Mouse (Mus musculus) heart, embryonic 10.5 days (tissue): Measurements from ENCODE around the gene Gm45808. TPM values are rescaled to one million over a fixed set of nuclear protein-coding genes. Genes with fewer than 3 reads are reported as not detected.
"Not testable (repeated sequence)": the region's sequence is repeated elsewhere in the genome, so short reads cannot be mapped to it uniquely, and the experiment has no call there.

Experiments used
- DNase-seq: peaks from one replicate; pipeline ENCODE4 v3.0.0-alpha.2; 2017; ENCODE audit warnings: low spot score
- H3K27ac ChIP-seq: fragments of 300-500 bp; sonication (generic); 2 replicates; pipeline ENCODE4 v1.5.1; 2016; ENCODE audit warnings: mild to moderate bottlenecking
- H3K27me3 ChIP-seq: fragments of 300-500 bp; sonication (generic); 2 replicates; pipeline ENCODE4 v1.6.1; 2016; ENCODE audit warnings: mild to moderate bottlenecking; ENCODE audit not compliant: poor library complexity, insufficient read depth, severe bottlenecking
- H3K36me3 ChIP-seq: fragments of 300-500 bp; sonication (generic); 2 replicates; pipeline ENCODE4 v1.6.1; 2016; ENCODE audit warnings: mild to moderate bottlenecking, moderate library complexity
- H3K4me1 ChIP-seq: fragments of 300-500 bp; sonication (generic); 2 replicates; pipeline ENCODE4 v1.6.1; 2016; ENCODE audit warnings: mild to moderate bottlenecking
- H3K4me3 ChIP-seq: fragments of 300-500 bp; sonication (generic); 2 replicates; pipeline ENCODE4 v1.5.1; 2016; ENCODE audit warnings: mild to moderate bottlenecking, moderate library complexity
- H3K9me3 ChIP-seq: fragments of 300-500 bp; sonication (generic); 2 replicates; pipeline ENCODE4 v1.6.1; 2016; ENCODE audit warnings: mild to moderate bottlenecking, moderate library complexity
- WGBS: fragments of 180-500 bp; shearing (Covaris S2); methylation state at CpG from one replicate; pipeline ENCODE4 v1.1.7; 2016; 5-methylcytosine and 5-hydroxymethylcytosine counted together
- polyA plus RNA-seq: library from polyadenylated mRNA; unstranded; fragments of >200 nt; fragmentation: Nextera tagmentation; extraction: Ambion mirVana; gene quantifications from 2 replicates; pipeline ENCODE4 v1.2.1, GENCODE M21; 2016

The Gm45808 gene
- polyA plus RNA-seq = not detected in 2 replicates

GRCm38 (mm10) chr7:45486761-45487415, at the start of gene Gm45808:
Gm45808 (minus strand) TSS chr7:45486811.
- no peak for DNase-seq
- H3K9me3 ChIP-seq = no peaks in the 10 kb centered on the region
- WGBS = 84% methylated on average over 12 of the region's 12 CpGs
- H3K27ac ChIP-seq = no peak within 1 kb of the TSS
- H3K4me3 ChIP-seq = no peak within 1 kb of the TSS
- H3K27me3 ChIP-seq = no peaks in the 10 kb centered on the region
- H3K4me1 ChIP-seq = peaks cover 40% of the 10 kb centered on the region
- H3K36me3 ChIP-seq = peaks cover 3% of the 10 kb centered on the region; the same call in 1 of the 2 replicates

GRCm38 (mm10) chr7:45535676-45536075, 49.1 kb upstream of the Gm45808 start:
- Histone ChIP-seq H3K4me1 (peaks cover 27% of the 10 kb centered on the region), H3K9me3 (no peaks in the 10 kb centered on the region), H3K27me3 (peaks cover 6% of the 10 kb centered on the region; the same call in 1 of the 2 replicates), H3K27ac (no peak overlapping the region), H3K4me3 (no peak overlapping the region), H3K36me3 (no peaks in the 10 kb centered on the region)
- WGBS = 69% methylated on average over 1 of the region's 1 CpGs
- DNase-seq = no peak

DNA sequence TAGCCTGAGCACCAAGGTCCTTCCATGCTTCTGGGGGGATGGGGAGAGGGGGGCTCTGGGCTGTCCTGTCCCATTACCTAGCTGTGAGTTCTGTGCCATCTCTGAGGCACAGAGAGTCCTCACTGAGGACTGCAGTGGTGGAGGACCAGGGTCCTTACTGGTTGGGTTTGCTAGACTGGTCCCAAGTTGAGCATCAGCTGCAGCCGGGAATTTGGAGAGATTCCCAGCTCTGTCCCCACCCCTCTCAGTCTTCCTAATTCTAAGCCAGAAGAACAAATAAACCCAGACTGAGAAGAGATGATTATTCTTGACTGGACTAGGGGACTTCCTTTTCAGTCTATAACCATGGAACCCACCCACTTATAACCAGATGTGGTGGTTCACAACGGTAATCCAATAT, 44.0 kb upstream of the Gm45808 start:
- no peak for DNase-seq
- Histone ChIP-seq H3K36me3 (no peaks in the 10 kb centered on the region), H3K9me3 (no peaks in the 10 kb centered on the region), H3K27ac (peak overlapping the region; percentile 43; the same call in 1 of the 2 replicates), H3K27me3 (peaks cover 11% of the 10 kb centered on the region; the same call in 1 of the 2 replicates), H3K4me1 (peaks cover 39% of the 10 kb centered on the region), H3K4me3 (no peak overlapping the region)
- 74% methylated on average over 2 of the region's 2 CpGs for WGBS

DNA sequence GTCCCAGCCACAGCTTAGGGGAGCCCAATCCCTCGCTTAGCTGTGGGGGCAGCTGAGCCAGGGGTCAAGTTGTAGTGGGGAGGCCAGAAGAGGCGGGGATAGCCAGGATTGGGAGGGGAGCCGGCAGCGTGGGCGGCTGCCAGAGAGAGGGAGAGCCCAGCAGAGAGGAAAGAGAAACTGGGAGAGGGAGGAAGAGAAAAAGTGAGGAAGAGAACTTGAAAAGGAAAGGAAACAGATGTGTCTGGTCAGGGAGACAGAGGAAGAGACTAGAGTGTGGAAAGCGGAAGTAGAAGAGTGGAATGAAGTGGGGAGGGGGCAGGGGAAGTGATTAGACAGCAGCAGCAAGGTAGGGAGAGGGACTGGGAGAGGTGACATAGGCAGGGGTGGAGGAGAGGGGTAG, 42.9 kb upstream of the Gm45808 start:
- H3K27me3 ChIP-seq = peaks cover 10% of the 10 kb centered on the region; the same call in 1 of the 2 replicates
- DNase-seq = no peak
- 0 out of 2 replicates have a peak, but pooled peaks cover 1% of the 10 kb centered on the region for H3K36me3 ChIP-seq
- H3K9me3 ChIP-seq = no peaks in the 10 kb centered on the region
- peak overlapping the region; percentile 43 for H3K27ac ChIP-seq
- WGBS = 13% methylated on average over 6 of the region's 6 CpGs
- H3K4me3 ChIP-seq = peak overlapping the region; percentile 27; the same call in 1 of the 2 replicates
- H3K4me1 ChIP-seq = peaks cover 44% of the 10 kb centered on the region

DNA sequence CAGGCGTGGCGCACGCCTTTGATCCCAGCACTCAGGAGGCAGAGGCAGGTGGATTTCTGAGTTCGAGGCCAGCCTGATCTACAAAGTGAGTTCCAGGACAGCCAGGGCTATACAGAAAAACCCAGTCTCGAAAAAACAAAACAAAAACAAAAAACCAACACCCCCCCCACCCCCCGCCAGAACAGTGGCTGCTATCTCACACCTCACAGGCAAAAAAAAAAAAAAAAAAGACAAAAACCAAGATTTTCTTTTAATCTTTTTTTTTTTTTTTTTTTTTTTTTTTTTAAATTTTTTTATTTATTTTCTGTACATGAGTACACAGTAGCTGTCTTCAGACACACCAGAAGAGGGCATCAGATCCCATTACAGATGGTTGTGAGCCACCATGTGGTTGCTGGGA, 40.6 kb upstream of the Gm45808 start:
- 81% methylated on average over 6 of the region's 6 CpGs for WGBS
- H3K27me3 ChIP-seq, H3K4me3 ChIP-seq, DNase-seq, H3K9me3 ChIP-seq: not testable (repeated sequence)
- Histone ChIP-seq H3K36me3 (peaks cover 17% of the 10 kb centered on the region; the same call in 1 of the 2 replicates), H3K27ac (peak overlapping the region; percentile 98; the same call in 1 of the 2 replicates), H3K4me1 (peaks cover 56% of the 10 kb centered on the region)

GRCm38 (mm10) chr7:45526474-45527120, 40.0 kb upstream of the Gm45808 start:
- peaks cover 5% of the 10 kb centered on the region; the same call in 1 of the 2 replicates for H3K27me3 ChIP-seq
- H3K36me3 ChIP-seq = peaks cover 17% of the 10 kb centered on the region; the same call in 1 of the 2 replicates
- 19% methylated on average over 7 of the region's 7 CpGs for WGBS
- no peak for DNase-seq
- no peaks in the 10 kb centered on the region for H3K9me3 ChIP-seq
- H3K4me3 ChIP-seq = peak overlapping the region; percentile 90
- peaks cover 54% of the 10 kb centered on the region for H3K4me1 ChIP-seq
- H3K27ac ChIP-seq = peak overlapping the region; percentile 98

GRCm38 (mm10) chr7:45525809-45526473, 39.3 kb upstream of the Gm45808 start, which contains the start of the genes Ppp1r15a and Plekha4:
Ppp1r15a (minus strand) TSS chr7:45526268.
Plekha4 (plus strand) TSS chr7:45526330.
- peak; percentile 98 for DNase-seq
- Histone ChIP-seq H3K36me3 (peaks cover 17% of the 10 kb centered on the region; the same call in 1 of the 2 replicates), H3K27ac (peak within 1 kb of the TSS; percentile 98), H3K27me3 (peaks cover 5% of the 10 kb centered on the region; the same call in 1 of the 2 replicates), H3K4me3 (peak within 1 kb of the TSS; percentile 90), H3K9me3 (no peaks in the 10 kb centered on the region), H3K4me1 (peaks cover 51% of the 10 kb centered on the region)
- WGBS = under 1% methylated on average over 54 of the region's 54 CpGs

- H3K27me3 ChIP-seq = no peaks in the 10 kb centered on the region
- H3K4me3 ChIP-seq = peak overlapping the region; percentile 90
- H3K27ac ChIP-seq = peak overlapping the region; percentile 98
- H3K9me3 ChIP-seq = no peaks in the 10 kb centered on the region
- peak; percentile 94 for DNase-seq
- peaks cover 17% of the 10 kb centered on the region; the same call in 1 of the 2 replicates for H3K36me3 ChIP-seq
- 7% methylated on average over 12 of the region's 12 CpGs for WGBS
- peaks cover 43% of the 10 kb centered on the region for H3K4me1 ChIP-seq
These were observed 38.4 kb upstream of the Gm45808 start for GRCm38 (mm10) chr7:45524841-45525621.

DNA sequence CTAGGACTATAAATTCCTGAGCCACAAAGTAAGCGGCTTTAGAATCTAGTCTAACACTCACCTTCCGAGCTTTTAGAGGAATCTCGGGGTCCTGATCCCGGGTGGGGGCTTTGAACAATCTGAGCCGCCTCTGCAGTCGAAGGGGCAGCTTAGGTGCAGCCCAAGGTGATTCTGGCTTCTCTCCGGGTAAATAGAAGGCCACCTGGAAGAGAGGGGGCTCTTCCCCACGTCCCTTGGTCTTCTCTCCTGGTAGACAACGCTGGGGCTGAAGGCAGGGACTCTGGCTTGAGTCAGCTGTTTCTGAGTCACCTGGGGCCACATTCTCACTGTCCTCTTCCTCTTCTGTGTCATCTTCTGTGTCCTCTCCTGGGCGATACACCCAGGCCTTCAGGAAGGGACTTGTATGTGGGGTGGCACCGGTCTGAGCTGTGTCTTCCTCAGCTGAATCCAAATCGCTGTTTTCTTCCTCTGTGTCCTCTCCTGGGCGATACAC, 37.1 kb upstream of the Gm45808 start:
- Histone ChIP-seq H3K4me1 (peaks cover 30% of the 10 kb centered on the region), H3K9me3 (no peaks in the 10 kb centered on the region), H3K27ac (peak overlapping the region; percentile 62), H3K27me3 (no peaks in the 10 kb centered on the region), H3K36me3 (peaks cover 17% of the 10 kb centered on the region; the same call in 1 of the 2 replicates), H3K4me3 (peak overlapping the region; percentile 70)
- DNase-seq = no peak
- 73% methylated on average over 13 of the region's 13 CpGs for WGBS

DNA sequence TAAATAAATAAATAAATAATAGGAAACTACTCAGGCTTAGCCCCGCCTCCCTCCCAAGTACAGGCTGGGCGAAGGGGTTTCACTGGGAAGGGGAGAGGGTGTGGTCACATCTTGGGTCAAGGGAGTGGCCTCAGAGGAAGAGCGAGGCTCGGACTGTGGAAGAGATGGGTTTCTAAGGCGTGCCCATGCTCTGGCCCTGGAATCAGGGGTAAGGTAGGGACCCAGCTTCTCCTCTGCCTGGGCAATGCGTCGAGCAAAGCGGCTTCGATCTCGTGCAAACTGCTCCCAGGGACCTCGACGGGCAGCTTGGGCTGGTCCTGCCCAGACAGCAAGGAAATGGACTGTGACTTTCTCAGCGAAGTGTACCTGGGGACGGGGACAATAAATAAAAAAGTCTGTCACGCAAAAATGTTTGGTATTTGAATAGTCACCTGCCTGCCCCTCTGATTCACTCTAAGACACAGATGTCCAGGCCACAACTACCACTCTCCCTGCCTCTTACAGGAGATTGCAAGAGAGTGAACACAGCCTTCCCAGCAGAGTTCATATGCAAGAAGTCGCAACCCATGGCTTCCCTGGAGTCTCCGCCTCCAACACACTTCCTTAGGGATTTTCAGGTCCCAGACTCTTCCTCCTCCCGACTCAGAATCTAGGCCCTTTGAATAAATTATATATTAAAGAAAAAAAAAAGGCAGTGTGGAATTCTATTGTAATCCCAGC, 36.5 kb upstream of the Gm45808 start:
- Histone ChIP-seq H3K4me3 (peak overlapping the region; percentile 70), H3K27ac (peak overlapping the region; percentile 62), H3K27me3 (no peaks in the 10 kb centered on the region), H3K36me3 (peaks cover 17% of the 10 kb centered on the region; the same call in 1 of the 2 replicates), H3K4me1 (peaks cover 30% of the 10 kb centered on the region), H3K9me3 (no peaks in the 10 kb centered on the region)
- 60% methylated on average over 18 of the region's 18 CpGs for WGBS
- DNase-seq = no peak

DNA sequence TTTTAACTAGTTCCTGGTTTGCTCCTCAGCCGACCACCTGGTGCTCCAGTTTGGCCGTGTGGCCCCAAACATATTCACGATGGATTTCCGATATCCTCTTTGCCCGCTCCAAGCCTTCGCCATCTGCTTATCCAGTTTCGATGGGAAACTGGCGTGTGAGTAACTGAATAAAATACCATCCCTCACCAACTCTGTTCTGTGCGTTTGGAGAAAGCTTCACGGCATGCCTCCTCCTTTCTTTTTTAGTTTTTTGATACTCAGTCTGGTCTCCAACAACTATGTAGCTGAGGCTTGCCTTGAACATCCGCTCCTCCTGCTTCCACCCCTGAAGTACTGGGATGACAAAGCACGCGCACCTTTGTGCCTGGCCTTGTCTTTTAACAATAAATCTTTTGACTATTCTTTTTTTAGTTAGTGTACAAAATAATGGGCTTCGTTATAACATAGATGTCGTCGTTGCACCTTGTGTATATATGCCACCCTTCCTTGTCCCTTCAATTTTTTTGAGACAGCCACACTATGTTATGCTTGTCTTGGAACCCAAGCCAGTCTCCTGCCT, 35.7 kb upstream of the Gm45808 start:
- H3K9me3 ChIP-seq = no peaks in the 10 kb centered on the region
- peaks cover 17% of the 10 kb centered on the region; the same call in 1 of the 2 replicates for H3K36me3 ChIP-seq
- H3K27ac ChIP-seq = peak overlapping the region; percentile 93
- H3K4me1 ChIP-seq = peaks cover 30% of the 10 kb centered on the region
- DNase-seq = no peak
- H3K27me3 ChIP-seq = no peaks in the 10 kb centered on the region
- WGBS = 52% methylated on average over 16 of the region's 16 CpGs
- peak overlapping the region; percentile 70 for H3K4me3 ChIP-seq
